In genomic region chr15:98602191-98602881, GRCm38 (mm10) we compare ENCODE assay signal across 1 mouse cellular context.
TF ChIP-seq lines count a peak whose summit lies in the region.

No protein-coding gene starts in this region.

TF ChIP-seq in MEL, 35 proteins besides CTCF, POLR2A, EP300 and RAD21 (continued from another document):
- TF ChIP-seq KAT2A (conservative IDR thresholded peaks at IDR 0.05; ENCODE audit: low read depth, low read length) = no peak
- TF ChIP-seq CHD2 (IDR thresholded peaks at IDR 0.05; ENCODE audit: low read length) = no peak
- TF ChIP-seq POLR2AphosphoS5 (IDR thresholded peaks at IDR 0.05; ENCODE audit: borderline replicate concordance, low read depth, low read length) = no peak
- TF ChIP-seq NRF1 (IDR thresholded peaks at IDR 0.05; ENCODE audit: insufficient read depth, low read depth, low read length, poor library complexity, severe bottlenecking) = no peak
- peak; percentile 24; the same call in 1 of the 2 replicates for TF ChIP-seq MXI1 (IDR thresholded peaks at IDR 0.05; ENCODE audit: low read depth, low read length)
- 0 out of 2 replicates have a peak, but pooled peaks have one; percentile 43 for TF ChIP-seq UBTF (IDR thresholded peaks at IDR 0.05; ENCODE audit: borderline replicate concordance, insufficient read depth, low read depth, low read length)
- no peak for TF ChIP-seq ZC3H11A (IDR thresholded peaks at IDR 0.05; ENCODE audit: low read depth, low read length)
- TF ChIP-seq GABPA (IDR thresholded peaks at IDR 0.05; ENCODE audit: low read depth, low read length) = no peak
- no peak for TF ChIP-seq RCOR1 (IDR thresholded peaks at IDR 0.05; ENCODE audit: low read depth, low read length)
- TF ChIP-seq MYB (IDR thresholded peaks at IDR 0.05; ENCODE audit: low read depth, low read length) = no peak
- no peak for TF ChIP-seq SMC3 (IDR thresholded peaks at IDR 0.05; ENCODE audit: low read depth, low read length)
- TF ChIP-seq TBP (IDR thresholded peaks at IDR 0.05; ENCODE audit: low read depth, low read length) = no peak
- TF ChIP-seq JUND (IDR thresholded peaks at IDR 0.05; ENCODE audit: low read depth, low read length) = no peak
- TF ChIP-seq USF1 (IDR thresholded peaks at IDR 0.05; ENCODE audit: low read depth, low read length) = no peak
- no peak for TF ChIP-seq ZNF384 (IDR thresholded peaks at IDR 0.05; ENCODE audit: low read depth, low read length)
- TF ChIP-seq MEF2A (IDR thresholded peaks at IDR 0.05; ENCODE audit: extremely low read depth, insufficient replicate concordance, low read depth, low read length, poor library complexity, severe bottlenecking) = no peak
- TF ChIP-seq TAL1 (IDR thresholded peaks at IDR 0.05; ENCODE audit: low read length) = no peak
- no peak; the same call in 1 of the 2 replicates for TF ChIP-seq ETS1 (IDR thresholded peaks at IDR 0.05; ENCODE audit: low read depth, low read length)
- TF ChIP-seq MAFK (IDR thresholded peaks at IDR 0.05; ENCODE audit: borderline replicate concordance, low read depth, low read length) = no peak
